Mouse (Mus musculus) stomach, embryonic 15.5 days (tissue): ENCODE data around the gene Pak6. TPM values are rescaled to one million over a fixed set of nuclear protein-coding genes. Genes with fewer than 3 reads are reported as not detected.

Experiments
- ATAC-seq: fragments of 200-750 bp; cut with Nextera tagmentation; 2 replicates; pipeline ENCODE4 v1.8.0; 2017; ENCODE audit warnings: low read depth, moderate number of reproducible peaks, moderate TSS enrichment; ENCODE audit not compliant: insufficient read depth, low FRiP score
- H3K27ac ChIP-seq: fragments of 300-500 bp; sonication (generic); 2 replicates; pipeline ENCODE4 v1.5.1; 2015; ENCODE audit warnings: mild to moderate bottlenecking, inconsistent platforms
- H3K27me3 ChIP-seq: fragments of 300-500 bp; sonication (generic); replicated peaks from 2 replicates; pipeline ENCODE4 v1.6.1; 2015; ENCODE audit warnings: inconsistent platforms
- H3K36me3 ChIP-seq: fragments of 300-500 bp; sonication (generic); 2 replicates; pipeline ENCODE4 v1.6.1; 2015; ENCODE audit warnings: inconsistent platforms
- H3K4me1 ChIP-seq: fragments of 300-500 bp; sonication (generic); 2 replicates; pipeline ENCODE4 v1.6.1; 2015; ENCODE audit warnings: inconsistent platforms
- H3K4me2 ChIP-seq: fragments of 300-500 bp; sonication (generic); 2 replicates; pipeline ENCODE4 v1.6.1; 2015; ENCODE audit warnings: mild to moderate bottlenecking, inconsistent platforms
- H3K4me3 ChIP-seq: fragments of 300-500 bp; sonication (generic); replicated peaks from 2 replicates; pipeline ENCODE4 v1.5.1; 2015; ENCODE audit warnings: inconsistent platforms
- H3K9ac ChIP-seq: fragments of 300-500 bp; sonication (generic); 2 replicates; pipeline ENCODE4 v1.6.1; 2015; ENCODE audit warnings: inconsistent platforms
- H3K9me3 ChIP-seq: fragments of 300-500 bp; sonication (generic); 2 replicates; pipeline ENCODE4 v1.6.1; 2016; ENCODE audit warnings: inconsistent platforms
- WGBS: fragments of 180-500 bp; shearing (Covaris S2); methylation state at CpG from one replicate; pipeline ENCODE4 v1.1.7; 2015; 5-methylcytosine and 5-hydroxymethylcytosine counted together
- polyA plus RNA-seq: library from polyadenylated mRNA; unstranded; fragments of >200 nt; fragmentation: Nextera tagmentation; extraction: Ambion mirVana; gene quantifications from 2 replicates; pipeline ENCODE4 v1.2.1, GENCODE M21; 2015

Pak6 gene
- polyA plus RNA-seq, 1 experiment from 2014 or later, result 4.8 TPM

DNA sequence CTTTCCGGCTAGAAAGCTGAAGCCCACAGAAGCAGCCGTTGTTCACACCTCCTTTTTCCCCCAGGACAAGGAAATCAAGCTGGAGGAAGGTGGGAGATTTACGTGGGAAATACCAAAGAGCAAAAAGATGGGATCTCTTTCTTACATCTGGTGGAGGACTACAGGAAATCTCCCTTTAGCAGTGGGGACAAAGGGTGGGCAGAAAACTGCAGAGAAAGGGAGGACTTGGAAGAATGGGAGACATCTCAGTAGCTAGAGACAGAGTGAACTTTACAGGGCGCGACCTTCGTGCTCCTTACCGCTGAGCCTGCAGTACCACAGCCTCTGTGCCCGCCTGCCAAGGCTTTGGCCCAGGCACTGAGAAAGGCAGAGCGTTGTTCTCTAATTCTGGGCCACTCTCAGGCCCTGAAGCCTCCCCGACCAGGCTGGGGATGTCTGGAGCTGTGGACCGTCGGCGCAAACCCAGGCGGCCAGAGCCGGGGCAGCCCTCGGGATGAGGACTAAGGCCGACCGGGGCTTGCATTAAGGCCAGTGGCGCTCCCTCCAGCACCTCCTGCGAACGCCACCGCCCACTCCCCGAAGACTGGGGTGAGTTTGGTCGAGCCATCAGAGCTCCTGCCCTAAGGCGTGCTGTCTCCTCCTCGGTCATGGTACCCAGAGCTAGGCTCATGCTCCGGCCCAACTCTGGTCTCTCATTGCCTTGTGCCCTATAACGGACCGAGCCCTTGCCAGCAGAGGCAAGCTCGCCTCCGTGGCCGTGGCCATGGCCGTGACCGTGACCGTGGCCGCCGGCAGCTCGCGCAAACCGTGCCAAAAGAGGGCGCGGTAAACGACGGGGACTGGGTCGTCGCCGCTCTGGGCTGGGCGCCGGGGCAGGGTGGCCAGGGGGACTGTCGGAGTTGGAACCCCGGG is 39.1 kb downstream of the Pak6 start:
- ATAC-seq, result 0 out of 2 replicates have a peak, but pooled peaks have one; percentile 11
- Histone ChIP-seq H3K36me3 (no peaks in the 10 kb centered on the region), H3K27me3 (peaks cover 67% of the 10 kb centered on the region), H3K4me2 (peak overlapping the region; percentile 92), H3K9ac (no peak overlapping the region), H3K4me1 (peaks cover 34% of the 10 kb centered on the region), H3K9me3 (no peaks in the 10 kb centered on the region), H3K4me3 (peak overlapping the region; percentile 47), H3K27ac (no peak overlapping the region)
- WGBS, result 12% methylated on average over 51 of the region's 51 CpGs

DNA sequence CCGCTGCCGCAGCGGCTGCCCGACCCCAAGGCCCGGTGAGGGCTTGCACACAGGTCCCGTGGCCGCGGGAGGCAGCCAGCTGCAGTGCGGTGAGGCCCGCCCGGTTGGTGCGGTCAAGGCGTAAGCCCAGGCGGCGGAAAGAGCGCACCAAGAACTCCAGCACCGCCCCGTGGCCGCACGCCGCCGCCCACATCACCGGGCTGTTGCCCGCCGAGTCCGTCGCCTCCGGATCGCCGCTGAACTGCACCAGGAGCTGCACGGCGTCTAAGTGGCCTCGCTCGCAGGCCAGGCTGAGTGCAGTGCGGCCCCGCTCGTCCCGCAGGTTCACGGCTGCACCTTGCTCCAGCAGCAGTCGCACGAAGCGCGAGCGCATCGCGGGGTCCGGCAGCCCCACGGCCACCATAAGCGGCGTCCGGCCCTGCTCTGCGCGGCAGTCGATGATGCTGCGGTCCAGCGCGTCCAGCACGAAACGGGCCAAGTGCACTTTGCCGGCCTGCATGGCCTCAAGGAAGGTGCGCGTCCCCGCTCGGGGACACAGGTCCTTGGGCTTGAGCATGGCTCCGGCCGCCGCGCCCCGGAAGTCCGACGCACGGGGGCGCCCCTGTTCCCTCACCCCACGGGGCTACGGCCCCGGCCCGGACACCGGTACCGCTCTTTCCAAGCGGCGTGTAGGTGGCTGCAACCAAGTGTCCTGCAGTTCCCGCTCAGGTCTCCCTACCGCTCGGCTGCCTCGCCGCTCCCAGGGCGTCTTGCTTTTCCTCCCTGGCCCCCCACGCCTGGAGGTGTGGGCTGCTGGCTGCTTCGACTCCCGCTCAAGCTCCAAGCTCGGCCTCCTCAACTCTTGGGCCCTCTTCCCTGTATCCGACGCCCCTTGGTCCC is 40.0 kb downstream of the Pak6 start:
- under 1% methylated on average over 93 of the region's 93 CpGs for WGBS
- H3K4me1 ChIP-seq, result peaks cover 32% of the 10 kb centered on the region

GRCm38 (mm10) chr2:118703913-118704730 is 41.0 kb downstream of the Pak6 start, which contains the start of gene Ankrd63:
Ankrd63 (minus strand) TSS chr2:118703963.
- ATAC-seq, result no peak
- Histone ChIP-seq H3K4me3 (peak within 1 kb of the TSS; percentile 47), H3K36me3 (no peaks in the 10 kb centered on the region), H3K9me3 (no peaks in the 10 kb centered on the region), H3K9ac (no peak within 1 kb of the TSS), H3K27me3 (peaks cover 84% of the 10 kb centered on the region), H3K4me2 (peak within 1 kb of the TSS; percentile 92), H3K27ac (no peak within 1 kb of the TSS), H3K4me1 (peaks cover 32% of the 10 kb centered on the region)
- WGBS, result 2% methylated on average over 50 of the region's 50 CpGs

More for the DNA sequence above, 40.0 kb downstream of the Pak6 start:
- H3K36me3 ChIP-seq, result no peaks in the 10 kb centered on the region
- peaks cover 74% of the 10 kb centered on the region for H3K27me3 ChIP-seq
- peak overlapping the region; percentile 47 for H3K4me3 ChIP-seq
- no peaks in the 10 kb centered on the region for H3K9me3 ChIP-seq
- no peak overlapping the region for H3K9ac ChIP-seq
- ATAC-seq, result peak; percentile 41
- H3K4me2 ChIP-seq, result peak overlapping the region; percentile 92
- no peak overlapping the region for H3K27ac ChIP-seq

GRCm38 (mm10) chr2:118706436-118706835 is 43.3 kb downstream of the Pak6 start:
- H3K9ac ChIP-seq, result no peak overlapping the region
- H3K36me3 ChIP-seq, result no peaks in the 10 kb centered on the region
- no peak overlapping the region for H3K4me3 ChIP-seq
- 17% methylated on average over 6 of the region's 6 CpGs for WGBS
- H3K4me2 ChIP-seq, result no peak overlapping the region
- H3K27me3 ChIP-seq, result peaks cover 97% of the 10 kb centered on the region
- H3K9me3 ChIP-seq, result no peaks in the 10 kb centered on the region
- ATAC-seq, result no peak
- no peak overlapping the region for H3K27ac ChIP-seq
- H3K4me1 ChIP-seq, result peaks cover 36% of the 10 kb centered on the region

DNA sequence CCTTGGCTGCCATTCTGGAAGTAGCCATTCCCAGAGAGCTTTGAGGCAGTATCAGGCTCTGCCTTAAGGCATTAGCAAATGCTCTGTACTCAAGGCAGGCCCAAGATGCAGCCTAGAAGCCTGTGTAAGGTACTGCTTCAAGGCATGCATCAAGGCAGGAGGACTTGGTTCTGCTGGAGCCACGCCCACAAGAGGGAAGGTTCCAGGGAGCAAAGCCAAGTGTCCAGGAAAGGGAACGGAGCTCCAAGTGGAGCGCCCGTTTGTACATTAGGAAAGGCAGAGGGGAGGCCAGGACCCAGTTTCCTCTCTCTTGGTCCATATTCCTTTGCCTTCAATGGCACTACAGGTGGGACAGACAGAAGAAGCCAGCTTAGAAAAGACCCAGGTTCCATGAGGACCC is 45.4 kb downstream of the Pak6 start:
- Histone ChIP-seq H3K9ac (no peak overlapping the region), H3K4me1 (peaks cover 23% of the 10 kb centered on the region), H3K4me3 (no peak overlapping the region), H3K36me3 (no peaks in the 10 kb centered on the region), H3K4me2 (no peak overlapping the region), H3K27me3 (peaks cover 96% of the 10 kb centered on the region), H3K27ac (no peak overlapping the region), H3K9me3 (no peaks in the 10 kb centered on the region)
- WGBS, result 66% methylated on average over 4 of the region's 4 CpGs
- no peak for ATAC-seq

DNA sequence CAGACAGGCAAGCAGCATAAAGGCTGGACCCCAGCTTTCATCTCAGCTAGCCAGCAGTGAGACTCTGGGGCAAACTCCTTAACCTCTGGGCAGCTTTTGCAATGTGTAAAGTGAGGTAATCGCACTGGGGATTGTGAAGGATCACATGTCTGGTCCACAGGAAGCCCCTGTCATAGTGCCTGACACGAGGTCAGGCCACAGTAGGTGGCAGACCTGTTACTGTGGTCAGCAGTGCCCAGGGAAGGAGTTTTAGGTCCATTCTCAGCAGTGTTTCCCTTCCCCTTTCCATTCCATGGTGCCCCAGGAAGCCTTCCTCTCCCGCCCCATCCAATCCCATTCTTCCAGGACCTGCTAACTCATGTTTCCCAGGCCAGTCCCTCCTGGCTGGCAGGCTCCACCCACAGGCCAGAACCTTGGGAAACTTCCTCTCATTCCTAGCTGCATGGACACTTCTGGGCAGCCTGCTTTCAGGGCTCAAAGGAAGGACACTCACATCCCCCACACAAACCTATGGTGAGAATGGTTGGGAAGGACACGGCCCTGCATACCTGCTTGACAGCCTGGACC is 46.6 kb downstream of the Pak6 start:
- Histone ChIP-seq H3K27me3 (peaks cover 87% of the 10 kb centered on the region), H3K4me1 (peaks cover 13% of the 10 kb centered on the region; the same call in 1 of the 2 replicates), H3K27ac (no peak overlapping the region), H3K9ac (no peak overlapping the region), H3K4me3 (no peak overlapping the region), H3K9me3 (no peaks in the 10 kb centered on the region), H3K4me2 (no peak overlapping the region), H3K36me3 (no peaks in the 10 kb centered on the region)
- no peak for ATAC-seq
- WGBS, result 47% methylated on average over 4 of the region's 4 CpGs

DNA sequence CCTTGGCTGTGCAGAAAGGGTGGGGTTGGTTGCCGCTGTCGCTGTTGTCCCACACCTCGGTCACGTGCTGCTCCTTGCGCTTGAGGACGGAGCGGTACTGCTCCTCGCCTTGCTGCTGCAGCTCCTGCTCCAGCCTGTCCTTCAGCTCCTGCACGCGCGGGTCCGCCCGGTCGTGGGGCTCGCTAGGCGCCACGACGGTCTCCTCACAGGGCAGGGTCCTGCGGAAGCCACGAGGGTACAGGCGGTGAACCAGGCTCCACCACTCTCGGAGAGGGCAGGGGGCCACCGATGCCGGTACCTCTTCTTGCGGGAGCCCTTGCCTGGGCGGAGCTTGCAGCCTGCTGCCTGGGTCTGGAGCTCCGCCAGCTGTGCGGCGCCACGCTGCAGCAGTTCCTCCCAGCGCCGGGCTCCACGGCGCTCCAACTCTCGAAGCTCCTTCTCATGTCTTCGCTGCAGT is 48.0 kb downstream of the Pak6 start:
- 1% methylated on average over 36 of the region's 36 CpGs for WGBS
- no peaks in the 10 kb centered on the region for H3K9me3 ChIP-seq
- peak; percentile 68 for ATAC-seq
- peaks cover 13% of the 10 kb centered on the region; the same call in 1 of the 2 replicates for H3K4me1 ChIP-seq
- H3K27me3 ChIP-seq, result peaks cover 74% of the 10 kb centered on the region
- peak overlapping the region; percentile 86 for H3K4me2 ChIP-seq
- H3K9ac ChIP-seq, result peak overlapping the region; percentile 2; the same call in 1 of the 2 replicates
- no peaks in the 10 kb centered on the region for H3K36me3 ChIP-seq
- H3K4me3 ChIP-seq, result peak overlapping the region; percentile 39
- no peak overlapping the region for H3K27ac ChIP-seq

DNA sequence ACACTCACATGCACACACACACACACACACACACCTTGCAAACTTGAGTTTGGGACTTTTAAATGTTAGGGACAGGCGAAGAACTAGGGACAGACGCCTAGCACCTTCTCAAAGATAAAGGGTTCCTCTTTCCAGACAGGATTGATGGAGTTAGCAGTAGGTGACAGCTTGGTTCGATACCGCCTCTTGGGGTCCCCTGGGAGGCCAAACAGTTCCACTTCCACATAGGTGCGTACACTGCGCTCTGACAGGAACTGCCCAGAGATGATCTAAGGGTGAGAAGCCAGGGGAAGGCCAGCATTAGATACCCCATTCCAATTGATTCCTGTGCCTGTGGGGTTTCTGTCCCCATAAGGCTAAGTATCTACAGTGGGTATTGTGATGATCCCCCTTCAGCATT is 50.5 kb downstream of the Pak6 start:
- no peak for ATAC-seq
- Histone ChIP-seq H3K9me3 (no peaks in the 10 kb centered on the region), H3K4me1 (peaks cover 13% of the 10 kb centered on the region; the same call in 1 of the 2 replicates), H3K27ac (no peak overlapping the region), H3K4me3 (no peak overlapping the region), H3K9ac (no peak overlapping the region), H3K4me2 (no peak overlapping the region), H3K27me3 (peaks cover 50% of the 10 kb centered on the region), H3K36me3 (no peaks in the 10 kb centered on the region)
- WGBS, result 77% methylated on average over 6 of the region's 6 CpGs

GRCm38 (mm10) chr2:118714230-118714629 is 51.1 kb downstream of the Pak6 start:
- H3K9ac ChIP-seq, result no peak overlapping the region
- H3K36me3 ChIP-seq, result no peaks in the 10 kb centered on the region
- peaks cover 13% of the 10 kb centered on the region; the same call in 1 of the 2 replicates for H3K4me1 ChIP-seq
- H3K4me2 ChIP-seq, result no peak overlapping the region
- no peak overlapping the region for H3K4me3 ChIP-seq
- 48% methylated on average over 4 of the region's 4 CpGs for WGBS
- H3K9me3 ChIP-seq, result no peaks in the 10 kb centered on the region
- H3K27ac ChIP-seq, result no peak overlapping the region
- H3K27me3 ChIP-seq, result peaks cover 44% of the 10 kb centered on the region
- no peak for ATAC-seq

DNA sequence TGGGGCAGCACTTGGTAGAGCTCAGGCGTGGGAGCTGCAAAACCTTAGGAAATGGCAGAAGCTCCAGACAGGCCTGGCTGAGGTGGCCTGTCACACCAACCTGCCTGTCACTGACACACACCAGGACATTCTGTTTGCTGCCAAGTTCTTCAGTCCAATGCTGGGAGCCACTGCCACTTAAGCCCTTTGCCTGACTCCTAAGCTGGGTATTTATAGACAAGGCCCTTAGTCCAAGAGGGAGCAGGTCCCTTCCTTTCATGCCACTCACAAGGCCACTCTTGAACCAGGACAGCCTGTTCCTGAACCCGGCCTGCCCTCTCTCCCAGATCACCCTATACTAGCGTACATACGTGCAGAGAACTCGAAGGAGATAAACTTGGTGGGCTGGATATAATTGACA is 53.6 kb downstream of the Pak6 start:
- no peak for ATAC-seq
- Histone ChIP-seq H3K4me1 (no peaks in the 10 kb centered on the region; the same call in 1 of the 2 replicates), H3K9ac (no peak overlapping the region), H3K36me3 (no peaks in the 10 kb centered on the region), H3K9me3 (no peaks in the 10 kb centered on the region), H3K4me2 (no peak overlapping the region), H3K4me3 (no peak overlapping the region), H3K27me3 (peaks cover 20% of the 10 kb centered on the region), H3K27ac (no peak overlapping the region)
- WGBS, result 88% methylated on average over 5 of the region's 5 CpGs
